ENCODE assay signal across 21 mouse cellular contexts in the genomic region with DNA sequence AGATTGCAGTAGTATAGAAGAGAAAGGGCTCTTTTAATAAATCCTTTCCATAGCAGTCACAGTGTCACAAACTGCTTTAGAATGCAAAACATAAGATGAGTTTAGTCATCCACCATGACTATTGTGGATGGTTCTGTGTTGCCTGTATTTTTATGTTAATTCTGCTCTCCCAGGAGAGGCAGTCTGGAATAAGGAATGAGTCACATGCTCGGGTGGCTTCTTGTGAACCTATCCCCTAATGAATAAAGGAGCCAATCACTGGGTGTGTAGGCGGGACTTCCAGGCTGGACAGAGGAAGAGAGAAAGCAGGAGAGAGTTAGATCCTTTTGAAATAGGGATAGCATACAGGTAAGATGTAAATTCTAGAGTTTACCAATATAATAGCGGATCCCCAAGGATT.
"Had no signal": no experiment of that assay in that cellular context is flagged by ENCODE, and none has a peak within 500 bp of the region (broad histone marks: within the 10 kb centered on the region; RNA-seq: fewer than 3 reads in every experiment).

No protein-coding gene starts in this region.

- ATAC-seq: liver, postnatal 0 days; lung, postnatal 0 days had no signal

- DNase-seq: kidney, adult 11 months; kidney, adult 8-10 months; kidney, postnatal 10 days; kidney, postnatal 36 days; layer of hippocampus, postnatal 36 days; liver, postnatal 0 days; lung, embryonic 14.5 days; retina, postnatal 1 day; right cerebral cortex, postnatal 25 days; spleen, adult 18-20 months; thymus, postnatal 25 days had no signal

- H3K4me1 ChIP-seq: kidney, embryonic 15.5 days; limb, embryonic 12.5 days; limb, embryonic 15.5 days; neural tube, embryonic 13.5 days; stomach, embryonic 15.5 days had no signal

- H3K27me3 ChIP-seq: kidney, embryonic 15.5 days; limb, embryonic 12.5 days; limb, embryonic 15.5 days; neural tube, embryonic 13.5 days; stomach, embryonic 15.5 days had no signal

- H3K4me3 ChIP-seq: kidney, embryonic 15.5 days; left cerebral cortex, adult 2 months; limb, embryonic 12.5 days; limb, embryonic 15.5 days; neural tube, embryonic 13.5 days; stomach, embryonic 15.5 days had no signal

- H3K36me3 ChIP-seq: kidney, embryonic 15.5 days; limb, embryonic 12.5 days; limb, embryonic 15.5 days; neural tube, embryonic 13.5 days; stomach, embryonic 15.5 days had no signal

- H3K9me3 ChIP-seq: kidney, embryonic 15.5 days; limb, embryonic 15.5 days; neural tube, embryonic 13.5 days; stomach, embryonic 15.5 days had no signal

- H3K9ac ChIP-seq: kidney, embryonic 15.5 days; limb, embryonic 12.5 days; limb, embryonic 15.5 days; liver, embryonic 14.5 days; liver, postnatal 0 days; lung, embryonic 14.5 days; neural tube, embryonic 13.5 days; stomach, embryonic 15.5 days had no signal

- H3K4me2 ChIP-seq: kidney, embryonic 15.5 days; limb, embryonic 12.5 days; limb, embryonic 15.5 days; liver, embryonic 11.5 days; lung, embryonic 14.5 days; neural tube, embryonic 13.5 days; stomach, embryonic 15.5 days had no signal

- H3K27ac ChIP-seq: kidney, embryonic 15.5 days; left cerebral cortex, adult 2 months; limb, embryonic 12.5 days; limb, embryonic 15.5 days; liver, embryonic 14.5 days; macrophage; neural tube, embryonic 13.5 days; stomach, embryonic 15.5 days had no signal
